Mouse (Mus musculus) testis, postnatal 14 days (tissue): ENCODE results near the gene Zfp367.

Experiments used
- DNase-seq: peaks from one replicate; pipeline ENCODE4 v3.0.0; 2021; ENCODE audit warnings: low spot score

Zfp367 gene

DNA sequence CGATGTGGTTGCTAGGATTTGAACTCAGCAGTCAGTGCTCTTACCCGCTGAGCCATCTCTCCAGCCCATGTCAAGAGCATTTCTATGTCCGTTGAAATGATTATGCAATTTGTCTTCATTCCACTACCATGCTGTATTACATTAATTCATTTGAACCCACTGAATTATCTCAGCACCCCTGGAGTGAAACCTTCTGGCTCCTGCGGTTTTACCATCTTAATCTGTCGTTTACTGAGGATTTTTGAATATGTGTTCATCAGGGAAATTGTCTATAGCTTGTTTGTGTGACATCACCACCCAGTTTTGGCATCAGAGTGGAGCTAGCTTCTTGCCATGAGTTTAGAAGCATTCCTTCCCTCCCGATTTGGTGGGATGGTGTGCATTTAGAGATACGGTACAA lies 62.0 kb downstream of the Zfp367 start:
- DNase-seq, result no peak

DNA sequence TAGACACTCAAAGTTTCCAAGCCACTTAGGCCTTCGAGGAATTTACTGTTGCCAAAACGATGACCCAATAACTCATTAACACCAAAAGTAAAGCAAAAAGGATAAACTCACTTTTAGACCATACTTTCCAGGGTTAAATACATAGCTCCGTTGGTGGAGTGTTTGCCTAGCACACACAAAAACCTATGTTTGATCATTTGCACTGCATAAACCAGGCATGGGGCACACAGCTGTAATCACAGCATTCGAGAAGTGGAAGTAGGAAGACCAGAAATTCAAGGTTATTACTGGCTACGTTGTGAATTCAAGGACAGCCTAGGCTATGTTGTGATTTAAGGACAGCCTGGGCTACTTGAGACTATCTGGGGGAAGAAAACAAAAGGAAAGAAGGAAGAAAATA lies 62.7 kb downstream of the Zfp367 start:
- no peak for DNase-seq

DNA sequence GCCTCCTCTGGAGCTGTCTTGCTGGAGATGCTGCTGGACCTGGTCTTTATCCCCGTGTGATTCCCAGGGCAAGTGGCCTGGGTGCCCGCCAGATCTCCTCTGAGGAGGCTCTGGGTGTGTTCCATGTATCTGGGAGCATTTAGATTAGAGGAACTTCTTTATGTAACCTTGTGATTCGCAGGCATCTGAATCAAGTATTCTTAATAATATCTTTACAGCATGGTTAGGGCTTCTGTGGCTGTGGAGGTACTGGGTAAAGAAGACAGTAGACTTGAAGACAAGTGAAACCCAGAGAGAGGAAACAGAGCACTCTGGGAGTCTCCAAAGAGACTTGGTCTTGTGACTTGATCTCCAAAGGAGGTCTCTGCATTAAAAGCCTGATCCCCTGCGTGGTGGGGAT lies 63.9 kb downstream of the Zfp367 start, which contains the start of gene Hsd17b3:
Gene Hsd17b3 (minus strand): TSS at position 101 of the 400 bp plus-strand sequence.
- no peak for DNase-seq

- DNase-seq, result no peak
Observed at GRCm38 (mm10) chr13:64088057-64088456, 64.9 kb downstream of the Zfp367 start.

DNA sequence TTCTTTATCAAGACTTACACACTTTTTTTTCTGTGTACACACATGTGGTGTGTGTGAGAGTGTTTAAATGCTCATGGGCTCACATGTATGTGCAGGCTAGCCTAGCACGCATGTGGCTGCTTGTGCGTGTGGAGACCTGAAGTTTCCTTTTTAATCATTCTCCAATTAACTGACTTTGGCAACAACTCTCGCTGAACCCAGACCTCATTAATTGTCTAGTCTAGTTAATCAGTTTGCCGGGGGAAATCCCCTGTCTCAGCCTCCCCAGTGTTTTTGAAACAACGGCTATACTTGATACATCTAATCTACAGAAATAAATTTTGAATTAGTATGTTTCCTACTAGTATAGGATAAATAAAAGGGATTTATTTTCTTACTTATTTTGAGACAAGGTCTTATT lies 67.0 kb downstream of the Zfp367 start:
- DNase-seq, result no peak

GRCm38 (mm10) chr13:64083331-64083730 lies 69.7 kb downstream of the Zfp367 start:
- no peak for DNase-seq
